Mouse (Mus musculus) heart, postnatal 10 days (tissue): ENCODE results near the gene Exoc3l2. TPM values are rescaled to one million over a fixed set of nuclear protein-coding genes. Genes with fewer than 3 reads are reported as not detected.
A peak's percentile ranks its signal among the peaks of the same experiment; 100 is the strongest.

Source experiments
- DNase-seq, 2 experiments: peaks; one replicate each; pipeline ENCODE4 v3.0.0; 2021
- intact Hi-C: fragments of 180-260 bp; cut with DNase I; formaldehyde crosslinking; loops from one replicate; pipeline ENCODE4 v1.15.1; 2025
- total RNA-seq, 2 experiments: library from RNA; stranded (reverse); gene quantifications; 2 replicates each; pipeline ENCODE4 v1.2.3; 2021

Gene Exoc3l2
- total RNA-seq, 2 experiments from 2014 or later: 0.81 to 1.0 TPM

GRCm38 (mm10) chr7:19477624-19478384, 14.7 kb downstream of the Exoc3l2 start:
- intact Hi-C loops: no loop called here
- no peak for DNase-seq

DNA sequence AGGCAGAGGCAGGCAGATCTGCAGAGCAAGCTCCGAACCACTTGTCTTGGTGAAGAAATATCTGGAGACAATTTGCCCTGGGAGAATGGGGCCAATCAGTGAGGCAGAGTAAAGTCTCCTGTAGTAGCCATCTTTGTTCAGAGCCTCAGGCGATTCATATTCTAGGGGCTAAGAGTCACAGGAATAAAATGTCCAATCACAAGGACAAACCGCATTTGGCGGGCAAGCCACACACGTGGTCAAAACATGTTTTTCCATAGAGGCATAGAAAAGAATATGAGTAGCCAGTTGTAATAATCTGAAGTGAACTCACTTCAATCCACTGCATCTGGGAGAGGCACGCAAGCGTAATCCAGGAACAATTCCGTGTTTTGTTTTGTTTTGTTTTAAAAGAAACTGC, 20.1 kb downstream of the Exoc3l2 start:
- intact Hi-C loops: no loop called here

DNA sequence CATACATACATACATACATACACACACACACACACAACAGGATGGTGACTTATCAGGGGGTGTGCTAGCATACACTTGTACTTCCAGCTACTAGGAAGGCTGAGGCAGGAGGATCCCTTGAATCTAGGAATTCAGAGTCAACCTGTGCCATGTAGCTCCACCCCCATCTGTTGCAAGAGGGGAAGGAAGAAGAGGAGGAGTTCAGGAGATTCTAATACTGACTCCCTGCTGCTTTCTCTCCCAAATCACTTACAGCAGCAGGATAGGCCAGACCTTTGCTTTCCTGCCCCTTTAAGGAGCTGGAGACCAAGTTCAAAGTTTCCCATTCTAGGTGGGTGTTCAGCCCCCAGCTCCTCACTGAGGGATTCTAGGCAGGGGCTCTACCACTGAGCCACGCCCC, 22.4 kb downstream of the Exoc3l2 start:
- DNase-seq: no peak
- intact Hi-C loops: no loop called here

More for the DNA sequence above, 20.1 kb downstream of the Exoc3l2 start:
- no peak for DNase-seq

DNA sequence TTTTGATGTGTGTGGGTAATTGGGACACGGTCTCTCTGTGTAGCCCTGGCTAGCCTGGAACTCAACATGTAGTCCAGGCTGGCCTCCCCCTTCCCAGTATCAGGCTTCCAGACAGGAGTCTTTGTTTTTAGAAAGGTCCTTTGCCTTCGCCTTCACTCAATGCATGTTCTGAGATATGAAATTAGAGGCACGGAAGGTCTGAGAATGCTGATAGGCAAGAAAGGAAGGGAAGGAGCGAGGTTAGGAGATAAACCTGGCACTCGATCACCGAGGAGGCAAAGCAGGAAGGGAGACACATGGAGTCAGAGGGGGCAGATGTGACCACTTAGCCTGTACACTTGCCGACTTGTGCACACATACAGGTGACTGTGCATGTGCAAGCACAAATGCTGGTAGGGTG, 23.4 kb downstream of the Exoc3l2 start:
- DNase-seq: no peak
- intact Hi-C loops: no loop called here

- intact Hi-C loops: no loop called here
- no peak for DNase-seq
These were observed 26.4 kb downstream of the Exoc3l2 start for GRCm38 (mm10) chr7:19489525-19489924.

- DNase-seq: peak; percentile 44 to 58
- intact Hi-C loops: no loop called here
These were observed 28.6 kb downstream of the Exoc3l2 start for GRCm38 (mm10) chr7:19491731-19492130.

DNA sequence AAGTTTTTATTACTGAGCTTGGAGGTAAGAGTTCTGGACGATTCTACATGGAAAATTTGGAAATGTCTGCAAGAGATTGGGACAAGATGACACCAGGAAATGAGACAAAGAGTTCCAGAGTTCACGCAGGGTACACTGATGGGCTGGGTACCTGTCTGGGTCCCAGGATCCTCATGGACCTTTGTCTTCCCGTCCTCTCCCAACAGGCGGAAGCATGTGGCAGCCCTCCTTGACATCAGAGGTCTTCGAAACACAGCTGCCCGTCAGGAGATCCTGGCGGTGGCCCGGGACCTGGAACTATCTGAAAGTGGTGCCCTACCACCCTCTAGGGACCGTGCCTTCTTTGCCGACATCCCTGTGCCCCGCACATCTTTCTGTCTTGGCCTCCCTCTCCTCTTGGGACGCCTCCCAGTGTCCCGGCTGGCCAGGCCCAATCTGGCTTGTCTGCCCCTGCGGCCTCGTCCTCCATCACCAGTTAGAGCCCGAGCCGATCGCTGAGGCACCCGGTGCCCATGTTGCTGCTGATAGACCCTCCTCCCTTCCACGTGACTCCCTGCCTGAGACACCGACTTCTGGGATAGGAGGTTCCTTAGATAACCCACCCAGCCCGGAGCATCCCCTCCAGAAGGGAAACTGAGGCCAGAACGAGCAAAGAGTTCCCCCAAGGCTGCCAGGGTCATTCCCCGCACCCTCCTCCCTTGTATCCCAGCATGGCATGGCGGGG, 31.8 kb downstream of the Exoc3l2 start:
- no peak for DNase-seq
- intact Hi-C loops: no loop called here

- peak; percentile 47 to 56 for DNase-seq
- intact Hi-C loops: no loop called here
These were observed 32.5 kb downstream of the Exoc3l2 start for GRCm38 (mm10) chr7:19495521-19496213.

GRCm38 (mm10) chr7:19496214-19496555, 33.1 kb downstream of the Exoc3l2 start:
- intact Hi-C loops: no loop called here

GRCm38 (mm10) chr7:19498326-19498725, 35.2 kb downstream of the Exoc3l2 start:
- no peak for DNase-seq
- intact Hi-C loops: no loop called here

More at GRCm38 (mm10) chr7:19496214-19496555, 33.1 kb downstream of the Exoc3l2 start:
- DNase-seq: no peak

DNA sequence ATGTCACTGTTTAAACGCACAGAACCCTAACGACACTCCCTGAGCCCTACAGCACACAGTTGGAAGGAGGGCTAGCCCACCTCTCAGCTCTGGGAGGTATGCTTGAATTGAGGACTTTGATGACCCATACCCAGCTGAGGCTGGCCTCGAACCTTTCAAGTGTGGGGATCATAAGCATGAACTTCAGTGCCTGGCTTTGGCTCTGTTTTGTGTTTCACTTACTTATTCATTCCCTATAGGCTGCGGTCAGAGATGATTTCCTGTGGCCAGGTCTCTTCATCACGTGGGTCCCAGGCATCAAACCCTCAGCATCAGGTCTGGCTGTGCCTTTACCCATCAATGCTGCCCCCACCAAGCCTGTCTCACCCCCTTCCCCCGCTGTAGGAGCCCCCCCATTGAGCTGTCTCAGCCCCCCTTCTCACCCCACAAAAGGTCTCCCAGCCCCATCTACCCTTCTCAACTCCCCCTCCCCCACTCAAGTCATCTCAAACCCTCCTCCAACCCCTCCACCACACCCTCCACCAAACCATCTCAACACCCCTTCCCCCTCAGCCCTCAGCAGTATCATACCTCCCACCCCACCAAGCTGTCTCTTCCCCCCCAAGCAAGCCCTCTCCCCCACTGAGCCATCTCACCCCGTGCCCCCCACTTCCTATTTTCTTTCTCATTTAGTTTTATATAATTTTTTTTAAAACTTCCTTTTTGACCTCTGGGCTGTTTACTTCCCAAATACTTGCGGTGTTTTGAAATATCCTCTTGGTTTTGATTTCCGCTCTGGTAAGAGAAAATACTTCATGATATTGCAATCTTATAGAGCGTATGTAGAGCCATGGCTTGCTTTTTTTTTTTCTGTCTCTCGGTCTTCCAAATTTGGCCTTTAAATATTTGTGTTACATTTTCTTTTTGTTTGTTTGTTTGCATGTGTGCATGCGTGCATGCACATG, 37.6 kb downstream of the Exoc3l2 start:
- intact Hi-C loops: no loop called here
- DNase-seq: no peak

GRCm38 (mm10) chr7:19501658-19502057, 38.5 kb downstream of the Exoc3l2 start:
- intact Hi-C loops: loop anchor here (2.0 kb wide), 1 partner anchor 71 kb away; no protein-coding TSS in a partner anchor

DNA sequence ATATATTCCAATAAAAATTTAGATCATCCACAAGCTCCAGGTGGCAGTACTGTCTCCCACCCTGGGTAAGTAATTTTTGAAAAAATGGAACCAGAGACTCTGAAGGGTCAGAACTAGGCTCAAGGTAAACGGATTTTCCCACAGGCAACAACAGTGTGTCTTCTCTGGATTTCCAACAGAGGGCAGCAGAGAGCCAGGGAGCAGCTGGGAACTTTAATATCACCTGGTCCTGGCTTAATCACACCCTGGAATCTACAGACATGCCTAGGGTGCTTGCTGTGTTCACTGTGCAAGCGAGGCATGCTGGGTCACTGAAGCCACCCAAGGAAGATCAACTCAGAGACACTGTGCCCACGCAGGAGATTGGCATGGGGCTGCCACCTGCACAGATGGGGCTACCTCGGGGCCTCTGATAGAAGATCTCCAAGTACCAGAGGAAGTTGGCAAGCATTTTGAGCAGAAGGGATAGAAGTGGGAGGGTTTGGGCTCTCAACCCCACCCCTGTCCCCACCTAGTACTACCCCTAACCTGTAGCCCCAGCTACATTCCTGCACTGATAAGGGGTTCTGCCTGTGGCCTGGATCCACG, 40.4 kb downstream of the Exoc3l2 start:
- intact Hi-C loops: loop anchor here (2.0 kb wide), 1 partner anchor 69 kb away; no protein-coding TSS in a partner anchor
- DNase-seq: peak; percentile 55 to 82

More at GRCm38 (mm10) chr7:19501658-19502057, 38.5 kb downstream of the Exoc3l2 start:
- DNase-seq: no peak

GRCm38 (mm10) chr7:19506326-19506725, 43.2 kb downstream of the Exoc3l2 start:
- intact Hi-C loops: loop anchor here (5.0 kb wide), 1 partner anchor 111 kb away; no protein-coding TSS in a partner anchor
- DNase-seq: no peak

DNA sequence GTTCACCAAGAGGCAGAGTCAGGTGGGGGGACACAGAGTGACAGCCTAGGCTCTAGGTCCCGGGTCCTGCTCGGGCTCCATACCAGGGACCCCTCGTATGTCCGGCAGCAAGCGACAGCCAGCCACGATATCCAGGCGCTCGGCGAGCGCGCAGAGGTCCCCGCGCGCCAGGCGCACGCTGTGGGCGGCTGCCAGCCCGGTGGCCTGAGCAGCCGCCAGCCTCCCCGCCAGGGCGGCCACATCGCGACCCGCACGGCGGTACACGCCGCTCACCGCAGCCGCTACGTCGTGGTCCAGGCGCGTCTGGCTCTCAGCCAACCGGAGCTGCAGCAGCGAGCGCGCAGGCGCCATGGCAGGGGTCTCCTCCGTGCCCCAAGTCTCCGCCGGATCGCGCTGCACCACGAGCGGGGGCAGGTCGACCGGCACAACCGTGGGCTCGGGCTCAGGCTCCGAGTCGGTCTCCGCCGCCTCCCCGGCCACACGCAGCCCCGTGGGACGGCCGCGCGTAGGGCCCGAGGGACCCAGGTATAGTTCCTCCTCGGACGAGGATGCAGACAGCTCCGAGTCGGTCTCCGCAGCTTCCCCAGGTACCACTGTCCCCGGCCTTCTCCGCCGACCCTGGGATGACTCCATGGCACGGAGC, 44.0 kb downstream of the Exoc3l2 start:
- intact Hi-C loops: loop anchor here (5.0 kb wide), 1 partner anchor 110 kb away; no protein-coding TSS in a partner anchor
- DNase-seq: peak; percentile 44 to 50

DNA sequence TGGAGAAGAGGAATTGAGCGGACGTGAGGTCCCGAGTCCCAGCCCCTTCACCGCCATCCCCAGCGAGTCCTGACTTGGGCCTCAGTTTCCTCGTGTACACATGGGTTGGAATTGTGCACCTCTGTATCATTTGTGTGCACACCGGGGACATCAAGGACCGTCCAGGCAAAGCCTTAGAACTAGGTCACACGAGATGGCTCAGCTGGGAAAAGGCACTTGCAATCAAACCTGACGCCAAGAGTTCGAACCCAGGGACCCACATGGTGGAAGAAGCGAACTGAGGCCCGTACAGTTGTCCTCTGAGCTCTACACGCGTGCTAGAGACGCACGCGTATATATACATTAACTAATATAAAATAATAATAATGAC, 44.5 kb downstream of the Exoc3l2 start:
- peak in 1 of 2 experiments; percentile 28 for DNase-seq
- intact Hi-C loops: loop anchor here (5.0 kb wide), 1 partner anchor 110 kb away; no protein-coding TSS in a partner anchor

DNA sequence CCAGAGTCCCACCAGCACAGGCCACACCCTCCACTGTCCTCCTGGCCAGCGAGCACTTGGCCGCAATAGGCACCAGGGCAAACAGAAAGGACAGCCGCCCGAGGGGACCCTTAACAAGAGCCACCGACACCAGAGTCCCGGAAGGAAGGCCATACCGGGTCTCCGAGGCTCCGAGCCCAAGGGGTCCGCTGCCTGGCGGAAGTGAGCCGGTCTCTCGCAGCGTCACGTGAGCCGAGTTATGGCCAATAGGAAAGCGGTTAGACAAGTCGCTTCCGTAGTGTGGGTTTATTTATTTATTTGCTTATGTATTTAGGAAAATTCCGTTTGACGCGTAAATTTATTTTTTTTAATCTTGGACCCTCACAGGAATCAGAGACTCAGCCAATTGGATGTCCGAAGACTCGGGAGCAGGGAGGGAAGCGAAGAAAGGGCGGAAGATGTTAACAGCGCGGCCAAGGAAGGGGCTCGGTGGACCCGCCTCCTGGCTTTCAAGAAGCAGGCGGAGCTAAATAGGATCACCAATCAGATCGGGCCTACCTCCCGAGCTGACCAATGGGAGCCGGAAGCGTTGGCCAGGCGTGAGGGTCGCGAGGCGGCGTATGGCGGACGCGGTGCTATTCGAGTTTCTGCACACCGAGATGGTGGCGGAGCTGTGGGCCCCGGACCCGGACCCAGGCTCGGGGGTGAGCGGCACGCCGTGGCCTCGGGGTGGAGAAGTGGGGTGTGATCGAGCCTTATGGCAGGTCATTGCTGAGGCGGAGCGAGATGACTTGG, 45.2 kb downstream of the Exoc3l2 start, which contains the start of the genes Bloc1s3 and Trappc6a:
TSS of gene Bloc1s3 (minus strand) at position 218 of the 774 bp plus-strand sequence.
TSS of gene Trappc6a (plus strand) at position 246 of the 774 bp plus-strand sequence.
- peak; percentile 96 for DNase-seq
- intact Hi-C loops: loop anchor here (5.0 kb wide), 1 partner anchor 109 kb away; no protein-coding TSS in a partner anchor
